In the genomic region with DNA sequence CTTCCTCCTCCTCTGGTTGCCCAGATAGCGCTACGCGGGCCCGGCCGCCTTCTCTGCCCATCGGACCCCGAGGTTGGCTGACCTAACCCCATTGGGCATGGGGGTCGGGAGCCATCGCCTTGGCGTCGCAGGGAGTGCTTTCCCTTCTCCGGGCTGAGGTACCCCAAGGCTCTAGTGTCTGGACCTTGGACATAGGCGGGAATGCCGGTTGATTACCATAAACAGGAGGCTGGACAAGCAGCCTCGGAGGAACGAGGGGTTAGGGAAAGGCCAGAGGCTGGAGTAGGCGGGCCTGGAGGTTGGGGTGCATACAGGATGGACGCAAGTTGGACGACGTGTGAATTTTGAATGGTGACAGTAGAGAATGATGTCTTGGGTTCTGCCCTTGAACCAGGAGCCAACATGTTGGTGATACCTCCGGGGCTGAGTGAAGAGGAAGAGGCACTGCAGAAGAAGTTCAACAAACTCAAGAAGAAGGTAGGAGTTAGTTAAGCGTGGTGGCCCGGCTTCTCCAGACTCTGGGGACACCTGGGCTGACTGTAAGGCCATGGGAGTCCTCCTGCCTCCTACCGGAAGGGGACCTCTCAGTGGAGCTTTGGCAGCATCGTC, we compare ENCODE assay signal across 8 mouse cellular contexts. TPM values are rescaled to one million over a fixed set of nuclear protein-coding genes. Genes with fewer than 3 reads are reported as not detected.
DNase-seq lines count a peak whose midpoint lies in the region; ATAC-seq and TF ChIP-seq lines count a peak whose summit lies in the region.

No protein-coding gene starts in this region.

- TF ChIP-seq POLR2A in MEL (IDR thresholded peaks at IDR 0.05; ENCODE audit: control insufficient read depth in 1 of 2, insufficient read depth in 1 of 2, low read depth in 1 of 2, low read length in 2 of 2, poor library complexity in 1 of 2): no peak; a peak in 2 of 4 replicates

- intact Hi-C loops in heart, postnatal 25 days (cut with DNase I): no loop called here

- H3K36me3 ChIP-seq in heart, embryonic 16.5 days (ENCODE audit: control insufficient read depth, insufficient read depth): peaks cover 33% of the 10 kb centered on the region
- H3K36me3 ChIP-seq in MEL (ENCODE audit: control insufficient read depth in 1 of 2, insufficient read depth in 2 of 2, low read length in 2 of 2): peaks cover 1 to 5% of the 10 kb centered on the region in 2 experiments
- peaks cover 62% of the 10 kb centered on the region for H3K36me3 ChIP-seq in hindbrain, embryonic 12.5 days
- peaks cover 62% of the 10 kb centered on the region for H3K36me3 ChIP-seq in midbrain, embryonic 12.5 days

- no peaks in the 10 kb centered on the region for H3K27me3 ChIP-seq in heart, embryonic 16.5 days (ENCODE audit: control insufficient read depth, insufficient read depth, low read length)
- no peaks in the 10 kb centered on the region for H3K27me3 ChIP-seq in MEL (ENCODE audit: control insufficient read depth in 1 of 2, insufficient read depth in 2 of 2, low read length in 2 of 2)
- no peaks in the 10 kb centered on the region for H3K27me3 ChIP-seq in hindbrain, embryonic 12.5 days
- H3K27me3 ChIP-seq in midbrain, embryonic 12.5 days: no peaks in the 10 kb centered on the region

- ATAC-seq in heart, embryonic 16.5 days (replicated peaks; ENCODE audit: extremely low read depth, insufficient read depth, low FRiP score): peak; percentile 7; the same call in 1 of the 2 replicates
- ATAC-seq in hindbrain, embryonic 12.5 days (ENCODE audit: low FRiP score): no peak
- ATAC-seq in midbrain, embryonic 12.5 days (ENCODE audit: low FRiP score, low read depth): no peak

- no peak for TF ChIP-seq CTCF in MEL (IDR thresholded peaks at IDR 0.05 in 2 of 3, conservative IDR thresholded peaks at IDR 0.05 in 1 of 3; ENCODE audit: control insufficient read depth in 1 of 3, insufficient read depth in 1 of 3, low read depth in 2 of 3, low read length in 3 of 3, poor library complexity in 1 of 3, severe bottlenecking in 1 of 3)

- H3K9me3 ChIP-seq in heart, embryonic 16.5 days (replicated peaks; ENCODE audit: control insufficient read depth, low read length): no peaks in the 10 kb centered on the region
- no peaks in the 10 kb centered on the region for H3K9me3 ChIP-seq in MEL (replicated peaks; ENCODE audit: insufficient read depth, low read length)
- H3K9me3 ChIP-seq in hindbrain, embryonic 12.5 days (replicated peaks): no peaks in the 10 kb centered on the region
- H3K9me3 ChIP-seq in midbrain, embryonic 12.5 days: no peaks in the 10 kb centered on the region

- H3K4me3 ChIP-seq in heart, embryonic 16.5 days (ENCODE audit: low read length): peak overlapping the region; percentile 86
- peak overlapping the region; percentile 59 to 80 for H3K4me3 ChIP-seq in MEL (ENCODE audit: control insufficient read depth in 1 of 2, insufficient read depth in 1 of 2, low read depth in 2 of 2, low read length in 2 of 2)
- H3K4me3 ChIP-seq in hindbrain, embryonic 12.5 days: peak overlapping the region; percentile 71
- peak overlapping the region; percentile 80 for H3K4me3 ChIP-seq in midbrain, embryonic 12.5 days

- H3K9ac ChIP-seq in heart, embryonic 16.5 days (ENCODE audit: low read length): peak overlapping the region; percentile 92
- peak overlapping the region; percentile 86 for H3K9ac ChIP-seq in MEL (ENCODE audit: control insufficient read depth, low read depth, low read length, poor library complexity, severe bottlenecking)
- H3K9ac ChIP-seq in hindbrain, embryonic 12.5 days: peak overlapping the region; percentile 80
- H3K9ac ChIP-seq in midbrain, embryonic 12.5 days (replicated peaks): peak overlapping the region; percentile 88

- peaks cover 13% of the 10 kb centered on the region for H3K4me1 ChIP-seq in heart, embryonic 16.5 days (ENCODE audit: control insufficient read depth, insufficient read depth, low read length)
- H3K4me1 ChIP-seq in MEL (ENCODE audit: control insufficient read depth in 1 of 2, insufficient read depth in 2 of 2, low read length in 2 of 2): peaks cover 0 to 3% of the 10 kb centered on the region in 2 experiments; a peak in 2 of 4 replicates
- peaks cover 20% of the 10 kb centered on the region for H3K4me1 ChIP-seq in hindbrain, embryonic 12.5 days
- peaks cover 22% of the 10 kb centered on the region for H3K4me1 ChIP-seq in midbrain, embryonic 12.5 days

- no peak for TF ChIP-seq EP300 in MEL (IDR thresholded peaks at IDR 0.05; ENCODE audit: low read depth in 1 of 2, low read length in 2 of 2)

- peak overlapping the region; percentile 91 for H3K4me2 ChIP-seq in heart, embryonic 16.5 days (ENCODE audit: low read depth, low read length)
- H3K4me2 ChIP-seq in hindbrain, embryonic 12.5 days (replicated peaks): peak overlapping the region; percentile 94
- peak overlapping the region; percentile 90 for H3K4me2 ChIP-seq in midbrain, embryonic 12.5 days (replicated peaks)

- peaks cover 15% of the 10 kb centered on the region for H3K79me2 ChIP-seq in MEL (ENCODE audit: control insufficient read depth, insufficient read depth, low read length, poor library complexity)

- H3K27ac ChIP-seq in heart, embryonic 16.5 days (ENCODE audit: low read length): no peak overlapping the region
- peak overlapping the region; percentile 34; the same call in 1 of the 2 replicates for H3K27ac ChIP-seq in MEL (ENCODE audit: control insufficient read depth, low read depth, low read length)
- H3K27ac ChIP-seq in hindbrain, embryonic 12.5 days: no peak overlapping the region; the same call in 1 of the 2 replicates
- H3K27ac ChIP-seq in midbrain, embryonic 12.5 days (replicated peaks): peak overlapping the region; percentile 55; the same call in 1 of the 2 replicates

- DNase-seq in heart, postnatal 25 days (ENCODE audit: low spot score): no peak
- peak; percentile 55 for DNase-seq in MEL (ENCODE audit: low read depth, low spot score)
- no peak for DNase-seq in left cerebral cortex, adult 8-10 months (ENCODE audit: low spot score in 2 of 2)
- no peak for DNase-seq in cerebellum, postnatal 14 days
- no peak for DNase-seq in urinary bladder, postnatal 36 days (ENCODE audit: low spot score in 2 of 2)

- 1% methylated on average over 25 of the region's 25 CpGs for WGBS in heart, embryonic 16.5 days
- WGBS in hindbrain, embryonic 12.5 days: under 1% methylated on average over 25 of the region's 25 CpGs
- WGBS in midbrain, embryonic 12.5 days: 2% methylated on average over 25 of the region's 25 CpGs

- TF ChIP-seq RAD21 in MEL (IDR thresholded peaks at IDR 0.05; ENCODE audit: low read depth, low read length): no peak

RNA-seq across cellular contexts. Expression of a gene that starts 0.4 kb away (rescaled TPM):
- polyA plus RNA-seq in heart, embryonic 16.5 days (2015; fragmentation: Nextera tagmentation; extraction: Ambion mirVana): 57.5 and 64.3 TPM in 2 replicates
- total RNA-seq in heart, postnatal 25 days (2021): 10 to 100 TPM; 15.5 to 16.7 TPM
- total RNA-seq in MEL (2012; rRNA removed): 58.8 and 67.6 TPM in 2 replicates
- 100 to 1,000 TPM in 1 of 2 experiments, not detected in 1; 192 TPM for polyA plus RNA-seq in MEL (2012; ENCODE audit: insufficient read depth in 1 of 2, insufficient read length in 2 of 2, low read depth in 1 of 2, low replicate concordance in 2 of 2, missing spikeins in 1 of 2)
- polyA plus RNA-seq in hindbrain, embryonic 12.5 days (2016; fragmentation: Nextera tagmentation; extraction: Ambion mirVana): 95.2 and 111 TPM in 2 replicates
- 114 TPM in 2 replicates for polyA plus RNA-seq in midbrain, embryonic 12.5 days (2016; fragmentation: Nextera tagmentation; extraction: Ambion mirVana)
- total RNA-seq in left cerebral cortex, adult 8-10 months (2022): 10 to 100 TPM; 34.8 to 38.3 (median 37.2) TPM

RNA-seq across cellular contexts. Expression of a gene that starts 0.6 kb away (rescaled TPM):
- 32.9 and 33.9 TPM in 2 replicates for polyA plus RNA-seq in heart, embryonic 16.5 days (2015; fragmentation: Nextera tagmentation; extraction: Ambion mirVana)
- total RNA-seq in heart, postnatal 25 days (2021): 10 to 100 TPM; 18.4 to 22.6 TPM
- 29.6 and 34.9 TPM in 2 replicates for total RNA-seq in MEL (2012; rRNA removed)
- 10 to 100 TPM in 1 of 2 experiments, not detected in 1; 47.0 TPM for polyA plus RNA-seq in MEL (2012; ENCODE audit: insufficient read depth in 1 of 2, insufficient read length in 2 of 2, low read depth in 1 of 2, low replicate concordance in 2 of 2, missing spikeins in 1 of 2)
- polyA plus RNA-seq in hindbrain, embryonic 12.5 days (2016; fragmentation: Nextera tagmentation; extraction: Ambion mirVana): 64.9 and 65.8 TPM in 2 replicates
- polyA plus RNA-seq in midbrain, embryonic 12.5 days (2016; fragmentation: Nextera tagmentation; extraction: Ambion mirVana): 67.4 and 71.5 TPM in 2 replicates
- 10 to 100 TPM; 61.1 to 73.1 (median 67.3) TPM for total RNA-seq in left cerebral cortex, adult 8-10 months (2022)

RNA-seq across cellular contexts. Expression of a gene that starts 11.7 kb away (rescaled TPM):
- 1.7 and 2.5 TPM in 2 replicates for polyA plus RNA-seq in heart, embryonic 16.5 days (2015; fragmentation: Nextera tagmentation; extraction: Ambion mirVana)
- 1 to 10 TPM; 2.8 to 6.0 TPM for total RNA-seq in heart, postnatal 25 days (2021)
- total RNA-seq in MEL (2012; rRNA removed): 0.19 and 0.20 TPM in 2 replicates
- 1 to 10 TPM in 1 of 2 experiments, not detected in 1; 3.1 TPM for polyA plus RNA-seq in MEL (2012; ENCODE audit: insufficient read depth in 1 of 2, insufficient read length in 2 of 2, low read depth in 1 of 2, low replicate concordance in 2 of 2, missing spikeins in 1 of 2)
- 2.2 TPM in 2 replicates for polyA plus RNA-seq in hindbrain, embryonic 12.5 days (2016; fragmentation: Nextera tagmentation; extraction: Ambion mirVana)
- polyA plus RNA-seq in midbrain, embryonic 12.5 days (2016; fragmentation: Nextera tagmentation; extraction: Ambion mirVana): 3.3 and 3.5 TPM in 2 replicates
- total RNA-seq in left cerebral cortex, adult 8-10 months (2022): under 1 TPM in 1 of 4 experiments, not detected in 3; 0.43 TPM

RNA-seq across cellular contexts. Expression of a gene that starts 13.8 kb away (rescaled TPM):
- polyA plus RNA-seq in heart, embryonic 16.5 days (2015; fragmentation: Nextera tagmentation; extraction: Ambion mirVana): 37.7 and 38.6 TPM in 2 replicates
- total RNA-seq in heart, postnatal 25 days (2021): 10 to 100 TPM; 11.1 to 11.6 TPM
- 15.2 and 18.0 TPM in 2 replicates for total RNA-seq in MEL (2012; rRNA removed)
- polyA plus RNA-seq in MEL (2012; ENCODE audit: insufficient read depth in 1 of 2, insufficient read length in 2 of 2, low read depth in 1 of 2, low replicate concordance in 2 of 2, missing spikeins in 1 of 2): 10 to 100 TPM in 1 of 2 experiments, not detected in 1; 39.7 TPM
- polyA plus RNA-seq in hindbrain, embryonic 12.5 days (2016; fragmentation: Nextera tagmentation; extraction: Ambion mirVana): 62.5 and 70.2 TPM in 2 replicates
- polyA plus RNA-seq in midbrain, embryonic 12.5 days (2016; fragmentation: Nextera tagmentation; extraction: Ambion mirVana): 72.7 and 73.4 TPM in 2 replicates
- 10 to 100 TPM; 31.8 to 37.2 (median 34.0) TPM for total RNA-seq in left cerebral cortex, adult 8-10 months (2022)

RNA-seq across cellular contexts. Expression of a gene that starts 13.9 kb away (rescaled TPM):
- 17.1 and 24.4 TPM in 2 replicates for polyA plus RNA-seq in heart, embryonic 16.5 days (2015; fragmentation: Nextera tagmentation; extraction: Ambion mirVana)
- total RNA-seq in heart, postnatal 25 days (2021): 10 to 100 TPM in 1 of 2 experiments, 1 to 10 TPM in 1; 9.4 to 12.7 TPM
- 33.6 and 43.3 TPM in 2 replicates for total RNA-seq in MEL (2012; rRNA removed)
- 10 to 100 TPM in 1 of 2 experiments, not detected in 1; 56.5 TPM for polyA plus RNA-seq in MEL (2012; ENCODE audit: insufficient read depth in 1 of 2, insufficient read length in 2 of 2, low read depth in 1 of 2, low replicate concordance in 2 of 2, missing spikeins in 1 of 2)
- polyA plus RNA-seq in hindbrain, embryonic 12.5 days (2016; fragmentation: Nextera tagmentation; extraction: Ambion mirVana): 25.0 and 26.7 TPM in 2 replicates
- polyA plus RNA-seq in midbrain, embryonic 12.5 days (2016; fragmentation: Nextera tagmentation; extraction: Ambion mirVana): 26.1 and 30.8 TPM in 2 replicates
- 10 to 100 TPM; 45.3 to 49.5 (median 47.7) TPM for total RNA-seq in left cerebral cortex, adult 8-10 months (2022)

Comparison
In these comparisons a context has a peak if more than half of its experiments do, and no peak if none do; other contexts are left out.
1. H3K27ac ChIP-seq: peak in MEL (single experiment) and midbrain, embryonic 12.5 days (single experiment); none in heart, embryonic 16.5 days (single experiment) and hindbrain, embryonic 12.5 days (single experiment).
2. Peak in every context shown above with its lines, with median percentiles within 50 percentile points of each other: H3K4me2 ChIP-seq, H3K4me3 ChIP-seq and H3K9ac ChIP-seq.